Mouse (Mus musculus): ENCODE measurements around the gene Hyls1. TPM values are rescaled to one million over a fixed set of nuclear protein-coding genes. Genes with fewer than 3 reads are reported as not detected.

The Hyls1 gene
- polyA plus RNA-seq (2012) = 1.5 and 2.6 TPM in 2 replicates

GRCm38 (mm10) chr9:35569571-35570534 lies at the start of gene Hyls1, which contains the start of gene Pate2:
Gene Hyls1, minus strand, starts transcription at chr9:35570398.
Gene Pate2, plus strand, starts transcription at chr9:35570284.

GRCm38 (mm10) chr9:35611841-35612240 lies 41.6 kb upstream of the Hyls1 start, which contains the start of gene Pate4:
Gene Pate4, minus strand, starts transcription at chr9:35611941.

GRCm38 (mm10) chr9:35558257-35559008 lies 11.8 kb downstream of the Hyls1 start, which contains the start of the genes Ddx25 and Pus3:
Gene Ddx25, minus strand, starts transcription at chr9:35558528.
Gene Pus3, plus strand, starts transcription at chr9:35558595.

GRCm38 (mm10) chr9:35518169-35518568 lies 52.0 kb downstream of the Hyls1 start, which contains the start of gene Gm1113:
Gene Gm1113, minus strand, starts transcription at chr9:35518269.

Other genes starting within 250 kb of the Hyls1 start
- 0.07 and 0.23 TPM in 2 replicates for gene Cdon, start 149.3 kb downstream of the Hyls1 start, polyA plus RNA-seq (2012)
- gene Gm1113, start 52.1 kb downstream of the Hyls1 start, polyA plus RNA-seq (2012) = not detected in 2 replicates
- 0.03 and 0.04 TPM in 2 replicates for gene Ddx25, start 11.9 kb downstream of the Hyls1 start, polyA plus RNA-seq (2012)
- 1.00 and 1.1 TPM in 2 replicates for gene Pus3, start 11.8 kb downstream of the Hyls1 start, polyA plus RNA-seq (2012)
- gene Pate2, start 114 bp downstream of the Hyls1 start, polyA plus RNA-seq (2012) = 0.35 and 0.39 TPM in 2 replicates
- gene Pate4, start 41.5 kb upstream of the Hyls1 start, polyA plus RNA-seq (2012) = not detected in 2 replicates
- not detected in 2 replicates for gene Pate3, start 77.8 kb upstream of the Hyls1 start, polyA plus RNA-seq (2012)
- gene Pate1, start 117.0 kb upstream of the Hyls1 start, polyA plus RNA-seq (2012) = not detected in 2 replicates
- gene Gm17677, start 170.7 kb upstream of the Hyls1 start, polyA plus RNA-seq (2012) = not detected in 2 replicates
- gene Gm17727, start 207.7 kb upstream of the Hyls1 start, polyA plus RNA-seq (2012) = not detected in 2 replicates
- gene Gm27235, start 219.7 kb upstream of the Hyls1 start, polyA plus RNA-seq (2012) = not detected in 2 replicates
- not detected in 2 replicates for gene D730048I06Rik, start 219.7 kb upstream of the Hyls1 start, polyA plus RNA-seq (2012)